Mouse (Mus musculus): ENCODE results near the gene Gm42906. TPM values are rescaled to one million over a fixed set of nuclear protein-coding genes. Genes with fewer than 3 reads are reported as not detected.

The Gm42906 gene
- polyA plus RNA-seq, 1 experiment from 2014 or later, result not detected

GRCm38 (mm10) chr5:151065228-151065627 lies 362.7 kb downstream of the Gm42906 start:
- no peak overlapping the region for H3K4me2 ChIP-seq
- no peak overlapping the region for H3K27ac ChIP-seq (ENCODE audit: low read depth, low read length)
- ATAC-seq (replicated peaks; ENCODE audit: insufficient number of reproducible peaks, low FRiP score, low TSS enrichment), result no peak

DNA sequence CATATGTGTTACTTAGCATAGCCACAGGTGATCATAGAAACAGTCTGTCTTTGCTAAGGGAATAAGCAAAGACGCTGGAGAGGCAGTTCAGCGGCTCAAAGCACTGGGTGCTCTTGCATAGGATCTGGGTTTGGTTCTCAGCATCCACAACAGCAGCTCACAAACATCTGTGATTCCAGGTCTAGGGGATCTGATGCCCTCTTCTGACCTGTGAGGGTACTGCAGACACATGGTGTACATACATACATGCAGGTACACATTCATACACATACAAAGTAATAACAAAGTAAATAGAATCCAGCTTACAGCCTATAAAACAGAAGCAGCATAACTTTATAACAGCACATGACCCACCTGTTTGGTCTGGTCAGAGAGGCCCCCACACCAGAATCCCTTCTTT lies 366.0 kb downstream of the Gm42906 start:
- H3K4me2 ChIP-seq, result no peak overlapping the region
- no peak overlapping the region for H3K27ac ChIP-seq (ENCODE audit: low read depth, low read length)
- H3K9me3 ChIP-seq (replicated peaks; ENCODE audit: control insufficient read depth, low read length), result 0 out of 2 replicates have a peak, but pooled peaks cover 2% of the 10 kb centered on the region
- H3K4me3 ChIP-seq (ENCODE audit: low read depth, low read length), result no peak overlapping the region
- peaks cover 9% of the 10 kb centered on the region; the same call in 1 of the 2 replicates for H3K36me3 ChIP-seq (ENCODE audit: control insufficient read depth, insufficient read depth, low read length)
- ATAC-seq (replicated peaks; ENCODE audit: insufficient number of reproducible peaks, low FRiP score, low TSS enrichment), result no peak
- no peaks in the 10 kb centered on the region for H3K27me3 ChIP-seq (ENCODE audit: control insufficient read depth, insufficient read depth, low read length)
- H3K4me1 ChIP-seq (ENCODE audit: control insufficient read depth, insufficient read depth, low read length), result no peaks in the 10 kb centered on the region
- no peak overlapping the region for H3K9ac ChIP-seq (ENCODE audit: low read depth, low read length)
- 92% methylated on average over 2 of the region's 2 CpGs for WGBS (ENCODE audit: insufficient replicate concordance)

More at GRCm38 (mm10) chr5:151065228-151065627, 362.7 kb downstream of the Gm42906 start:
- H3K36me3 ChIP-seq (ENCODE audit: control insufficient read depth, insufficient read depth, low read length), result peaks cover 9% of the 10 kb centered on the region; the same call in 1 of the 2 replicates
- H3K27me3 ChIP-seq (ENCODE audit: control insufficient read depth, insufficient read depth, low read length), result no peaks in the 10 kb centered on the region
- peaks cover 3% of the 10 kb centered on the region; the same call in 1 of the 2 replicates for H3K4me1 ChIP-seq (ENCODE audit: control insufficient read depth, insufficient read depth, low read length)
- H3K9me3 ChIP-seq (replicated peaks; ENCODE audit: control insufficient read depth, low read length), result 0 out of 2 replicates have a peak, but pooled peaks cover 2% of the 10 kb centered on the region
- WGBS (ENCODE audit: insufficient replicate concordance), result 21% methylated on average over 1 of the region's 1 CpGs
- H3K9ac ChIP-seq (ENCODE audit: low read depth, low read length), result no peak overlapping the region
- H3K4me3 ChIP-seq (ENCODE audit: low read depth, low read length), result no peak overlapping the region

DNA sequence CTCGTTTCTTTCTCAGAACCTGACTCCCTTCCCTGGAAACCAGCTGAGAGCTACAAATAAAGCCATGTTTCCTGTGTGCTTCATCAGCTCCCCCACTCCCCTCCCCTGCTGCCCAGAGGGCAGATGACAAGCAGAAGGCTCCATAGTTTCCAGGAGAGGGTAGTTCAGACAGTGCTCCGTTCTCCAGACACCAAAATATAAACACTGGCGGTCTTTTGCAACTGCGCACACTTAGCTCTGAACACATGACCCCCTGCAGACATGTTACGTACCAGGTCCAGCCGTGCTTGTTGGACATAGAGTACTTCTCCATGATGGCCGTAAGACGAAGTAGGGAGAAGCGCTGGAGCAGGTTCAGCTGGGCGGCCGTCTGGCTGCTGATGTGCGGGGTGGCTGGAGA lies 367.5 kb downstream of the Gm42906 start:
- WGBS (ENCODE audit: insufficient replicate concordance), result 62% methylated on average over 12 of the region's 12 CpGs
- Histone ChIP-seq H3K27me3 (ENCODE audit: control insufficient read depth, insufficient read depth, low read length) (no peaks in the 10 kb centered on the region), H3K9ac (ENCODE audit: low read depth, low read length) (no peak overlapping the region), H3K9me3 (replicated peaks; ENCODE audit: control insufficient read depth, low read length) (0 out of 2 replicates have a peak, but pooled peaks cover 2% of the 10 kb centered on the region), H3K27ac (ENCODE audit: low read depth, low read length) (no peak overlapping the region), H3K4me3 (ENCODE audit: low read depth, low read length) (no peak overlapping the region), H3K36me3 (ENCODE audit: control insufficient read depth, insufficient read depth, low read length) (peaks cover 9% of the 10 kb centered on the region; the same call in 1 of the 2 replicates), H3K4me1 (ENCODE audit: control insufficient read depth, insufficient read depth, low read length) (peaks cover 4% of the 10 kb centered on the region; the same call in 1 of the 2 replicates), H3K4me2 (no peak overlapping the region)
- no peak for ATAC-seq (replicated peaks; ENCODE audit: insufficient number of reproducible peaks, low FRiP score, low TSS enrichment)

GRCm38 (mm10) chr5:151059772-151060171 lies 368.2 kb downstream of the Gm42906 start:
- Histone ChIP-seq H3K9ac (ENCODE audit: low read depth, low read length) (no peak overlapping the region), H3K27me3 (ENCODE audit: control insufficient read depth, insufficient read depth, low read length) (no peaks in the 10 kb centered on the region), H3K4me2 (no peak overlapping the region), H3K9me3 (replicated peaks; ENCODE audit: control insufficient read depth, low read length) (0 out of 2 replicates have a peak, but pooled peaks cover 2% of the 10 kb centered on the region), H3K4me3 (ENCODE audit: low read depth, low read length) (no peak overlapping the region), H3K36me3 (ENCODE audit: control insufficient read depth, insufficient read depth, low read length) (peaks cover 9% of the 10 kb centered on the region; the same call in 1 of the 2 replicates), H3K27ac (ENCODE audit: low read depth, low read length) (no peak overlapping the region), H3K4me1 (ENCODE audit: control insufficient read depth, insufficient read depth, low read length) (peaks cover 4% of the 10 kb centered on the region; the same call in 1 of the 2 replicates)
- 85% methylated on average over 5 of the region's 5 CpGs for WGBS (ENCODE audit: insufficient replicate concordance)
- no peak for ATAC-seq (replicated peaks; ENCODE audit: insufficient number of reproducible peaks, low FRiP score, low TSS enrichment)

GRCm38 (mm10) chr5:151059352-151059751 lies 368.6 kb downstream of the Gm42906 start:
- Histone ChIP-seq H3K4me1 (ENCODE audit: control insufficient read depth, insufficient read depth, low read length) (peaks cover 4% of the 10 kb centered on the region; the same call in 1 of the 2 replicates), H3K4me3 (ENCODE audit: low read depth, low read length) (no peak overlapping the region), H3K27me3 (ENCODE audit: control insufficient read depth, insufficient read depth, low read length) (no peaks in the 10 kb centered on the region), H3K9ac (ENCODE audit: low read depth, low read length) (no peak overlapping the region), H3K36me3 (ENCODE audit: control insufficient read depth, insufficient read depth, low read length) (peaks cover 9% of the 10 kb centered on the region; the same call in 1 of the 2 replicates), H3K27ac (ENCODE audit: low read depth, low read length) (no peak overlapping the region), H3K4me2 (no peak overlapping the region), H3K9me3 (replicated peaks; ENCODE audit: control insufficient read depth, low read length) (0 out of 2 replicates have a peak, but pooled peaks cover 2% of the 10 kb centered on the region)
- 91% methylated on average over 10 of the region's 10 CpGs for WGBS (ENCODE audit: insufficient replicate concordance)
- no peak for ATAC-seq (replicated peaks; ENCODE audit: insufficient number of reproducible peaks, low FRiP score, low TSS enrichment)

GRCm38 (mm10) chr5:151057716-151058115 lies 370.2 kb downstream of the Gm42906 start:
- WGBS (ENCODE audit: insufficient replicate concordance), result 79% methylated on average over 5 of the region's 5 CpGs
- ATAC-seq (replicated peaks; ENCODE audit: insufficient number of reproducible peaks, low FRiP score, low TSS enrichment), result no peak
- Histone ChIP-seq H3K4me1 (ENCODE audit: control insufficient read depth, insufficient read depth, low read length) (peaks cover 4% of the 10 kb centered on the region; the same call in 1 of the 2 replicates), H3K36me3 (ENCODE audit: control insufficient read depth, insufficient read depth, low read length) (peaks cover 9% of the 10 kb centered on the region; the same call in 1 of the 2 replicates), H3K9ac (ENCODE audit: low read depth, low read length) (no peak overlapping the region), H3K4me2 (no peak overlapping the region), H3K4me3 (ENCODE audit: low read depth, low read length) (no peak overlapping the region), H3K27me3 (ENCODE audit: control insufficient read depth, insufficient read depth, low read length) (no peaks in the 10 kb centered on the region), H3K27ac (ENCODE audit: low read depth, low read length) (no peak overlapping the region), H3K9me3 (replicated peaks; ENCODE audit: control insufficient read depth, low read length) (0 out of 2 replicates have a peak, but pooled peaks cover 2% of the 10 kb centered on the region)

- ATAC-seq (replicated peaks; ENCODE audit: insufficient number of reproducible peaks, low FRiP score, low TSS enrichment), result peak; percentile 37
- peaks cover 4% of the 10 kb centered on the region; the same call in 1 of the 2 replicates for H3K4me1 ChIP-seq (ENCODE audit: control insufficient read depth, insufficient read depth, low read length)
- peaks cover 9% of the 10 kb centered on the region for H3K36me3 ChIP-seq (ENCODE audit: control insufficient read depth, insufficient read depth, low read length)
- H3K4me3 ChIP-seq (ENCODE audit: low read depth, low read length), result no peak overlapping the region
- H3K9me3 ChIP-seq (replicated peaks; ENCODE audit: control insufficient read depth, low read length), result 0 out of 2 replicates have a peak, but pooled peaks cover 2% of the 10 kb centered on the region
- H3K9ac ChIP-seq (ENCODE audit: low read depth, low read length), result no peak overlapping the region
- H3K4me2 ChIP-seq, result no peak overlapping the region; the same call in 1 of the 2 replicates
- H3K27ac ChIP-seq (ENCODE audit: low read depth, low read length), result peak overlapping the region; percentile 68
- no peaks in the 10 kb centered on the region for H3K27me3 ChIP-seq (ENCODE audit: control insufficient read depth, insufficient read depth, low read length)
- 23% methylated on average over 6 of the region's 6 CpGs for WGBS (ENCODE audit: insufficient replicate concordance)
Observed at GRCm38 (mm10) chr5:151056920-151057294, 371.1 kb downstream of the Gm42906 start.

- Histone ChIP-seq H3K9me3 (replicated peaks; ENCODE audit: control insufficient read depth, low read length) (0 out of 2 replicates have a peak, but pooled peaks cover 2% of the 10 kb centered on the region), H3K36me3 (ENCODE audit: control insufficient read depth, insufficient read depth, low read length) (peaks cover 5% of the 10 kb centered on the region), H3K27ac (ENCODE audit: low read depth, low read length) (peak overlapping the region; percentile 68), H3K4me3 (ENCODE audit: low read depth, low read length) (no peak overlapping the region), H3K4me2 (peak overlapping the region; percentile 39), H3K9ac (ENCODE audit: low read depth, low read length) (no peak overlapping the region), H3K27me3 (ENCODE audit: control insufficient read depth, insufficient read depth, low read length) (no peaks in the 10 kb centered on the region), H3K4me1 (ENCODE audit: control insufficient read depth, insufficient read depth, low read length) (peaks cover 4% of the 10 kb centered on the region; the same call in 1 of the 2 replicates)
- WGBS (ENCODE audit: insufficient replicate concordance), result 29% methylated on average over 12 of the region's 12 CpGs
- ATAC-seq (replicated peaks; ENCODE audit: insufficient number of reproducible peaks, low FRiP score, low TSS enrichment), result peak; percentile 53
Observed at GRCm38 (mm10) chr5:151056255-151056919, 371.6 kb downstream of the Gm42906 start.

Data from heart, embryonic 11.5 days (tissue).